Comparison of ENCODE assay signal across 9 mouse cellular contexts in the genomic region with DNA sequence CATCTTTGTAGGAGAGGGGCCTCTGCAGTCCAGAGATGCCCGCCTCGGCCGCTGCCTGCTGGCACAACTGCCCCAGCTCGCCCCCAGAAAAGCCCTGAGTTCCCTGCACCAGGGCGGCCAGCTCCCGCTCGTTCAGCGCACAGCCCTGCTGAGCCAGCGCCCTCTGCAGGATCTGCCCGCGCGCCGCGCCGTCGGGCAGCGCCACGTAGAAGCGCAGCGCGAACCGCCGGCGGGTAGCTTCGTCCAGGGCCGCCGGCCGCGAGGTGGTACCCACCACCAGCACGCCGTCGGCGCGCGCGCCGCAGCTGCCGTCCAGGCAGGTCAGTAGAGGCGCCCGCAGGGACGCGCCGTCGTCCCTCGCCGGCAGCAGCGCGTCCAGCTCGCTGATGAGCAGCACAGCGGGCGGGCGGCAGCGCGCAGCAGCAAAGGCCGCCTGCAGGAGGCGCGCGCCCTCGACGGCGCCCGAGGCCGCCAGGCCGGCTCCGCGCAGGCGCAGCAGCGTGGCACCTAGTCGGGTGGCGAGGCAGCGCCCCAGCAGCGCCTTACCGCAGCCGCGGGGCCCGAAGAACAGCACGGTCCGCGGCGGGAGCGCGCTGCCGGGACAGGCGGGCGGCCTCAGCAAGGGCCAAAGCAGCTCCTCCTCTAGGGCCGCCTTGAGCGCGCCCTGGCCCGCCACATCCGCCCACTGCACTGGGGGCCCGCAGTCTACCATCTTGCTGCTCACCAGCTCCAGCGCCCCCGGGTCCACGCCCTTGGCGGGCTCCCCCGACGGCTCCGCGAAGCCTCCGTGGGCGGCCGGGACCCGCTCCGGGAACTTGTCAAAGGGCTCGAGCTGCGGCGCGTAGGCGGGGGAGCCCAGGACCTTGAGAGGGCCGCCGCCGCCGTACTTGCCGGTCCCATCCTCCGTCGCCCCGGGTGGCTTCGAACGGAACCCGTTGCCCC. TPM values are rescaled to one million over a fixed set of nuclear protein-coding genes. Genes with fewer than 3 reads are reported as not detected.
DNase-seq lines count a peak whose midpoint lies in the region; ATAC-seq and TF ChIP-seq lines count a peak whose summit lies in the region.
"Had no signal": no experiment of that assay in that cellular context is flagged by ENCODE, and none has a peak within 500 bp of the region (broad histone marks: within the 10 kb centered on the region; RNA-seq: fewer than 3 reads in every experiment).

No protein-coding gene starts in this region.

- H3K4me1 ChIP-seq in forebrain, embryonic 10.5 days = peaks cover 49% of the 10 kb centered on the region
- H3K4me1 ChIP-seq in limb, embryonic 12.5 days (replicated peaks) = peaks cover 23% of the 10 kb centered on the region
- H3K4me1 ChIP-seq in neural tube, embryonic 13.5 days (replicated peaks) = peaks cover 30% of the 10 kb centered on the region

- H3K9me3 ChIP-seq in forebrain, embryonic 10.5 days = no peaks in the 10 kb centered on the region
- no peaks in the 10 kb centered on the region for H3K9me3 ChIP-seq in limb, embryonic 12.5 days
- H3K9me3 ChIP-seq in neural tube, embryonic 13.5 days = no peaks in the 10 kb centered on the region

- H3K27ac ChIP-seq in layer of hippocampus, adult 2 months = no peak overlapping the region
- H3K27ac ChIP-seq in forebrain, embryonic 10.5 days = peak overlapping the region; percentile 26; the same call in 1 of the 2 replicates
- no peak overlapping the region for H3K27ac ChIP-seq in limb, embryonic 12.5 days
- no peak overlapping the region for H3K27ac ChIP-seq in neural tube, embryonic 13.5 days (replicated peaks)

- peaks cover 51% of the 10 kb centered on the region for H3K36me3 ChIP-seq in forebrain, embryonic 10.5 days (replicated peaks)
- peaks cover 40% of the 10 kb centered on the region for H3K36me3 ChIP-seq in limb, embryonic 12.5 days
- no peaks in the 10 kb centered on the region for H3K36me3 ChIP-seq in neural tube, embryonic 13.5 days

- peaks cover 99% of the 10 kb centered on the region for H3K27me3 ChIP-seq in forebrain, embryonic 10.5 days (ENCODE audit: poor library complexity, severe bottlenecking)
- peaks cover 78% of the 10 kb centered on the region for H3K27me3 ChIP-seq in limb, embryonic 12.5 days
- H3K27me3 ChIP-seq in neural tube, embryonic 13.5 days = peaks cover 80% of the 10 kb centered on the region

- no peak for ATAC-seq in limb, embryonic 12.5 days (ENCODE audit: insufficient number of reproducible peaks, insufficient read depth, low FRiP score, low TSS enrichment, low read depth)
- ATAC-seq in neural tube, embryonic 13.5 days (ENCODE audit: low read depth) = no peak
- no peak for ATAC-seq in granulocyte monocyte progenitor cell, adult 5-6 weeks (replicated peaks; ENCODE audit: poor library complexity, severe bottlenecking)
- ATAC-seq in erythroblast, adult 5-6 weeks (replicated peaks; ENCODE audit: low FRiP score, poor library complexity, severe bottlenecking) = no peak

- peak overlapping the region; percentile 44 for H3K9ac ChIP-seq in limb, embryonic 12.5 days (replicated peaks)
- H3K9ac ChIP-seq in neural tube, embryonic 13.5 days = peak overlapping the region; percentile 60

- WGBS in forebrain, embryonic 10.5 days = 17% methylated on average over 120 of the region's 120 CpGs
- 17% methylated on average over 112 of the region's 120 CpGs for WGBS in limb, embryonic 12.5 days
- 7% methylated on average over 118 of the region's 120 CpGs for WGBS in neural tube, embryonic 13.5 days

- peak; percentile 22 for TF ChIP-seq CTCF in layer of hippocampus, adult 2 months (conservative IDR thresholded peaks at IDR 0.05)

- DNase-seq in layer of hippocampus, adult 2 months (ENCODE audit: low spot score in 2 of 2) = no peak
- no peak for DNase-seq in layer of hippocampus, postnatal 36 days
- no peak for DNase-seq in forebrain, embryonic 10.5 days (ENCODE audit: extremely low spot score, low spot score)
- DNase-seq in urinary bladder, adult 2 months (ENCODE audit: low spot score) = no peak

- peak overlapping the region; percentile 63 for H3K4me2 ChIP-seq in limb, embryonic 12.5 days
- peak overlapping the region; percentile 60 for H3K4me2 ChIP-seq in neural tube, embryonic 13.5 days

- H3K4me3 ChIP-seq in layer of hippocampus, adult 2 months = no peak overlapping the region
- H3K4me3 ChIP-seq in forebrain, embryonic 10.5 days = peak overlapping the region; percentile 47
- H3K4me3 ChIP-seq in limb, embryonic 12.5 days (replicated peaks) = peak overlapping the region; percentile 42
- peak overlapping the region; percentile 41 for H3K4me3 ChIP-seq in neural tube, embryonic 13.5 days

RNA-seq across cellular contexts. Expression of gene Gm47841, which starts 5.6 kb away (rescaled TPM):
- total RNA-seq in layer of hippocampus, adult 2 months (2021) = not detected
- total RNA-seq in layer of hippocampus, postnatal 36 days (2021) = not detected
- not detected in 2 replicates for polyA plus RNA-seq in forebrain, embryonic 10.5 days (2016; fragmentation: Nextera tagmentation; extraction: Ambion mirVana)
- polyA plus RNA-seq in limb, embryonic 12.5 days (2016; fragmentation: Nextera tagmentation; extraction: Ambion mirVana) = not detected in 2 replicates
- polyA plus RNA-seq in neural tube, embryonic 13.5 days (2015; fragmentation: Nextera tagmentation; extraction: Ambion mirVana) = not detected in 2 replicates
- 0.09 and 0.15 TPM in 2 replicates for polyA plus RNA-seq in urinary bladder, adult 2 months (2012; rRNA removed)
- not detected in 2 replicates for total RNA-seq in granulocyte monocyte progenitor cell, adult 5-6 weeks (2014; fragmentation: Nextera tagmentation)
- total RNA-seq in granulocyte monocyte progenitor cell, adult 5-6 weeks (2017) = not detected in 2 replicates
- not detected in 2 replicates for total RNA-seq in erythroblast, adult 5-6 weeks (2015; ENCODE audit: low replicate concordance)
- total RNA-seq in erythroblast, adult 5-6 weeks (2017; ENCODE audit: low replicate concordance) = not detected in 2 replicates
- total RNA-seq: liver, adult 2 months had no signal
- polyA plus RNA-seq: liver, adult 2 months had no signal

RNA-seq across cellular contexts. Expression of gene Fignl2, which starts 25.5 kb away (rescaled TPM):
- total RNA-seq in layer of hippocampus, adult 2 months (2021) = 1 to 10 TPM; 1.1 to 1.7 TPM
- 1 to 10 TPM; 1.1 to 1.2 TPM for total RNA-seq in layer of hippocampus, postnatal 36 days (2021)
- polyA plus RNA-seq in forebrain, embryonic 10.5 days (2016; fragmentation: Nextera tagmentation; extraction: Ambion mirVana) = 0.80 and 0.82 TPM in 2 replicates
- polyA plus RNA-seq in limb, embryonic 12.5 days (2016; fragmentation: Nextera tagmentation; extraction: Ambion mirVana) = 0.38 and 0.56 TPM in 2 replicates
- polyA plus RNA-seq in neural tube, embryonic 13.5 days (2015; fragmentation: Nextera tagmentation; extraction: Ambion mirVana) = 0.17 and 0.18 TPM in 2 replicates
- 7.3 and 7.5 TPM in 2 replicates for polyA plus RNA-seq in urinary bladder, adult 2 months (2012; rRNA removed)
- not detected in 2 replicates for total RNA-seq in granulocyte monocyte progenitor cell, adult 5-6 weeks (2014; fragmentation: Nextera tagmentation)
- total RNA-seq in granulocyte monocyte progenitor cell, adult 5-6 weeks (2017) = not detected in 2 replicates
- not detected in 2 replicates for total RNA-seq in erythroblast, adult 5-6 weeks (2015; ENCODE audit: low replicate concordance)
- not detected in 2 replicates for total RNA-seq in erythroblast, adult 5-6 weeks (2017; ENCODE audit: low replicate concordance)
